Mouse (Mus musculus) embryonic stem cell, embryonic (primary cell): ENCODE results near the gene Itih4.

ENCODE experiments used
- CTCF ChIA-PET, 4 experiments: fragments of 300-600 bp in 2 of 4; fragments of 350-600 bp in 2 of 4; sonication (Branson Sonifier 250); formaldehyde crosslinking; loops; one replicate each; lab custom pipeline; 2022; ENCODE audit warnings: inconsistent platforms in 2 of 4; lab: Charles Lee
- POLR2A ChIA-PET, 4 experiments: fragments of 300-600 bp in 2 of 4; fragments of 350-600 bp in 2 of 4; sonication (Branson Sonifier 250); formaldehyde crosslinking; loops; one replicate each; lab custom pipeline; 2022; ENCODE audit warnings: antibody characterized with exemption in 4 of 4, inconsistent platforms in 1 of 4; lab: Charles Lee

Itih4 gene

DNA sequence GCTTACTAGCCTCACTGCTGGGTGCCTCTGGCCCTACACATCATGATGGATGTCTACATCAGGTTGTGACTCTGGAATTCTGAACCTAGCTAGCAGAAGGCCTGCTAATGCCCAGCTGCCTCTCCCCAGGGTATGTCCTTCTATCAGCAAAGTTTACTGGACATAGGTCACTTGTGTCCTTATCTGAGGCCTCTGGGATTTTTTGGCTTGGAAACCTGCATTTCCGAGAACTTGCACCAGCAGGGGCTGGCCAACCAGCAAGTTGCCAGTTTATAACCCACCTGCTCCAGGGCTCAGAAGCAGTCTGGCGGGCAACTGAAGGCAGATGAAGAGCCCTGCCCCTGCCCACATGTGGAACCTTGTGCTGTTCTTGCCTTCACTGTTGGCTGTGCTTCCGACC lies at the start of gene Itih4:
Gene Itih4, plus strand, starts transcription at position 273 of the 400 bp plus-strand sequence.
- CTCF ChIA-PET: interaction anchor here in 1 of 4 experiments (1.1 kb wide), 1 partner anchor 19 kb away, joined by 3 read pairs; no protein-coding TSS in a partner anchor
- POLR2A ChIA-PET: no interaction called here

- ChIA-PET CTCF (interaction anchor here in 2 of 4 experiments (0.7 to 1.4 kb wide), 4 partner anchors 8 to 51 kb away, joined by 3 to 6 read pairs (median 4); no protein-coding TSS in a partner anchor), POLR2A (interaction anchor here in 2 of 4 experiments (0.8 to 3.4 kb wide), 5 partner anchors 8 to 17 kb away, joined by 3 to 13 read pairs (median 6); partner anchors contain the start of gene Tmem110 (in 2 of the 2))
Observed at GRCm38 (mm10) chr14:30837416-30837996, 48.8 kb upstream of the Itih4 start.

- CTCF ChIA-PET: interaction anchor here in 2 of 4 experiments (0.7 to 2.1 kb wide), 6 partner anchors 8 to 48 kb away, joined by 3 to 12 read pairs (median 3); partner anchors contain the start of gene Tmem110 (in 1 of the 2)
- POLR2A ChIA-PET: interaction anchor here in 3 of 4 experiments (0.6 to 2.1 kb wide), 8 partner anchors 8 to 147 kb away, joined by 3 to 8 read pairs (median 4); no protein-coding TSS in a partner anchor
Observed at GRCm38 (mm10) chr14:30843701-30844100, 42.6 kb upstream of the Itih4 start.

GRCm38 (mm10) chr14:30850504-30850903 lies 35.8 kb upstream of the Itih4 start:
- CTCF ChIA-PET: interaction anchor here in 1 of 4 experiments (0.6 kb wide), 1 partner anchor 130 kb away, joined by 4 read pairs; no protein-coding TSS in a partner anchor
- POLR2A ChIA-PET: interaction anchor here in 1 of 4 experiments (1.5 kb wide), 1 partner anchor 21 kb away, joined by 3 read pairs; no protein-coding TSS in a partner anchor

- CTCF ChIA-PET: interaction anchor here in 3 of 4 experiments (1.0 to 1.5 kb wide), 4 partner anchors 8 to 15 kb away, joined by 3 to 7 read pairs (median 3); no protein-coding TSS in a partner anchor
- POLR2A ChIA-PET: interaction anchor here in 1 of 4 experiments (0.8 to 2.2 kb wide), 2 partner anchors 9 to 23 kb away, joined by 4 read pairs; no protein-coding TSS in a partner anchor
Observed at GRCm38 (mm10) chr14:30852325-30852724, 34.0 kb upstream of the Itih4 start.

DNA sequence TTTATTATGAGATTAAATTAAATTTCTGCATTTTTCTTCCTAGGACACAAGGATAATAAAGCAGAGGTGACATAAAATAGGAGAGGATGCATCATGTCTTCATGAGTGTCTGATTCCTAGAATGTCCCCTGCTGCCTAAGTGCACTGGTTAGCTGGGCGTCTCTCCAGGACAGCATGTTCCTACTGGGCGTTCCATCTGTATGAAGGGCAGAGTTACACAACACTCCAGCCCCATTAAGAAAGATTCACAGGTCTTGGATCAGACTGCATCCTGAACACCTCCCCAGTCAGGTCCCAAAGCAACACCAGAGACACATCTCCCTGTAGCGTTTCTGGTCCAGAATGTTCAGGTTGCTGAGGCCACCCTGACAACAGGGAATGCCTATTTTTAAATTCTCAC lies 31.0 kb upstream of the Itih4 start:
- CTCF ChIA-PET: interaction anchor here in 1 of 4 experiments (0.7 to 1.0 kb wide), 2 partner anchors 12 to 27 kb away, joined by 3 to 4 read pairs; no protein-coding TSS in a partner anchor

DNA sequence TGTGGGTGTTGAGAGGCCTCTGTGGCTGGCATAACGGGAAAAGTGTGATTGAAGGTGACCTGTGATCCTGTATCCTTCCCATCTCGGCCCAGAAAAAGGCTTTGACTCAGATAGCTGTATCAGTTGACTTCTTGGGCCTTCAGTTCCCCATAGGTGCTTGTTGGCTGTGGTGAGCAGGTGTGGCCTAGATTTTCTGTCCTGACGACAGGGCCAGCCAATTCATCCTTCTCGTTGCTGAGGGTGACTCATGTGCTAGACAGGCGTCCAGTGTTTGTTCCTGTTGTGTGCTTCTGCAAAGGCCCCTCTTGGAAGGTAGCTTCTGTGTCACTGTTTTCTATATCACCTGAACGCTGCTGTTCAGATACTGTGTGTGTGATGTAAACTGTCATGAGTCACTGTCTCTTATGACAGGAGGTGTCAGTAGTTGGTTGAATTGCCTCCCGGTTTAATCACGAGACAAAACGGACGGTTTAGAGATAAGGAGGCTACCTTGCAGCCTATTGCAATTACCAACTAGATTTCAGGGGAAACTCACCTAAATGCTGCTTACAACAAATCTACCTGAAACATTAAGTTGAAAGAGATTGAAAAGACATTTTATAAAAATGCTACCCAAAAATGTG lies 29.3 kb upstream of the Itih4 start:
- ChIA-PET CTCF (interaction anchor here in 3 of 4 experiments (0.6 to 2.8 kb wide), 4 partner anchors 10 to 930 kb away, joined by 4 to 31 read pairs (median 16); no protein-coding TSS in a partner anchor), POLR2A (interaction anchor here in 3 of 4 experiments (0.6 to 1.8 kb wide), 8 partner anchors 10 to 1644 kb away, joined by 3 to 22 read pairs (median 5); partner anchors contain the start of genes Tmem110 (in 2 of the 3) and Spcs1 (in 1 of the 3))

More for the DNA sequence above, 31.0 kb upstream of the Itih4 start:
- POLR2A ChIA-PET: interaction anchor here in 2 of 4 experiments (0.9 to 1.1 kb wide), 2 partner anchors 29 to 171 kb away, joined by 4 to 5 read pairs; no protein-coding TSS in a partner anchor

DNA sequence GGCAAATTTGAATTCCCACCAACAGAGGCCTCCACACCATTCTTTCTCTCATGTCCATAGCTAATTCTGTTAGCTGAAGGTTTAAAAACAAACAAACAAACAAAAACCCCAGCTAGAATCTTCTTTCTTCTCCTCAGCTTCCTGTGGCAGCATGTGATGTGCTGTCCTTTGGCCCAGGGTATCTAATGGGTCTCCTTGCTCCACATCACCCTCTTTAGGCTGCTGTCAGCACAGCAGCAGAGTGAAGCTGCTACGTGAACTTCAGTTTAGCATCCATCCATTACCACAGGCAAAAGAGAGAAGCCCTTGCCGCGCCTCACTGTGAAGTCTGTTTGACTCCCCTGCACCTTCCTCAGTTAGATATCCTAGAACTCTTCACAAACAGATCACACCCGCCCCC lies 28.3 kb upstream of the Itih4 start:
- ChIA-PET CTCF (interaction anchor here (0.6 to 2.8 kb wide), 16 partner anchors 9 to 513 kb away, joined by 3 to 31 read pairs (median 4); partner anchors contain the start of gene Tmem110 (in 1 of the 4)), POLR2A (interaction anchor here in 3 of 4 experiments (0.6 to 1.8 kb wide), 12 partner anchors 9 to 232 kb away, joined by 3 to 8 read pairs (median 4); partner anchors contain the start of genes Tmem110 (in 2 of the 3), Prkcd (in 1 of the 3) and Spcs1 (in 1 of the 3))

DNA sequence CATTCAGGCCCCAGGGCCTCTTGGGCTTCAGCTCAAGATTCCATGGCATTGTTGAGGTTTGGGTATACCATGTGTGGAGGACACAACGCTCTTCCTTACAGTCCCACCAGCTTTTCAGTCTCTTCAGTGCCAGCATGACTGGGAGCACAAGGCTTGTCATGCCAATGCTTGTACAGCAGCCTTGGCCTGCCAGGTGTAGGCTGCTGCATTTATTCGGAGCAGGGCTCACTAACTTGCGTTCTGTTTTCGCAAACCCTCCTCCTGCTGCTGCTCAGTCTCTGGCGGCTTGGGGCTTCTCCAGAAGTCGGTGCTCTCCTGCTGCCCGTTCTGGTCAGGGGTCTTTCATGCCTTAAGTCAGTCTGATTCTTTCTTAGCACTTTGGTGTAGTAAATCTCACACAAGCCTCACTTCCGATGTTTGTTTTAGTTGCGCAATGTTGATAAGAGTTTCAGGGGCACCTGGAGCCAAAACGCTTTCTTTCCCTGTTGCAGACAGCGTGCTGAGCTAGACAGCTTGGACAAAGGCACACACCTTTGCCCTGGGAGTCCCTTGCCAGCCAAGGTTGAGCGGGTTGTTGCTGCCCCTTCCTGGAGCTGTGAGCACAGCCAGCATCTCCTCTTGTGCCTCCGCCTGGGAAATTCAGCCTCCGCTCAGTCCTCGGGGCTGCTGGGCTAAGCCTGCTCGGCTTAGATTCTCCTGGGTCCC lies 24.7 kb upstream of the Itih4 start:
- ChIA-PET POLR2A (interaction anchor here in 1 of 4 experiments (0.6 to 1.2 kb wide), 6 partner anchors 10 to 207 kb away, joined by 3 to 4 read pairs (median 4); no protein-coding TSS in a partner anchor), CTCF (interaction anchor here in 3 of 4 experiments (1.0 to 1.9 kb wide), 4 partner anchors 14 to 20 kb away, joined by 3 to 7 read pairs (median 4); partner anchors contain the start of gene Mustn1 (in 1 of the 3))

DNA sequence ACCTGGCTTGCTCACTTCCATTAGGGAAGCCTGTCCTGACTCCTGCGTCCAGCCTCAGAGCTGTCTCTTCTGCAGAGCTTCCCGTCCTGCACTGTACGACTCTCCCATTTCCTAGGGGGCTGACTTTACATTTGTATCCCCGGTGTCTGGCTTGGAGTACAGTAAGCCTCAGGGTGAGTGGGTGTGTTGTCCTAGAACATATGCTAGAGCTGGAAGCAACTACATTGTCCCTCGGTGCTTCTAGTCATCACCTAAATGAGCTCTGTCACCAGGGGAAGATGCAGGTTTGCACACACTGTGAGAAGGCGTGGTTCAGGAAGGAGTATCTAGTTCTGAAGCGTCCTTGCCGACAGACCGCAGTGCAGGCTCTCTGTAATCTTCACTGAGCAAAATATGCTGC lies 23.9 kb upstream of the Itih4 start:
- ChIA-PET POLR2A (interaction anchor here in 3 of 4 experiments (0.6 to 1.2 kb wide), 9 partner anchors 9 to 208 kb away, joined by 3 to 6 read pairs (median 4); partner anchors contain the start of gene Tmem110 (in 1 of the 3)), CTCF (interaction anchor here in 3 of 4 experiments (1.0 to 1.9 kb wide), 4 partner anchors 14 to 19 kb away, joined by 3 to 7 read pairs (median 4); partner anchors contain the start of gene Mustn1 (in 1 of the 3))

GRCm38 (mm10) chr14:30865311-30865710 lies 21.0 kb upstream of the Itih4 start:
- ChIA-PET CTCF (interaction anchor here in 3 of 4 experiments (0.6 to 3.6 kb wide), 14 partner anchors 8 to 281 kb away, joined by 3 to 58 read pairs (median 4); partner anchors contain the start of genes Itih1 (in 1 of the 3), Mustn1 (in 1 of the 3) and Tmem110 (in 1 of the 3)), POLR2A (interaction anchor here in 1 of 4 experiments (1.0 kb wide), 1 partner anchor 14 kb away, joined by 3 read pairs; no protein-coding TSS in a partner anchor)

GRCm38 (mm10) chr14:30867042-30867441 lies 19.2 kb upstream of the Itih4 start:
- ChIA-PET POLR2A (interaction anchor here in 3 of 4 experiments (0.6 to 1.7 kb wide), 16 partner anchors 9 to 291 kb away, joined by 3 to 7 read pairs (median 4); partner anchors contain the start of genes Rft1 (in 2 of the 3), Mustn1 (in 1 of the 3), Nek4 (in 1 of the 3) and Tmem110 (in 1 of the 3)), CTCF (interaction anchor here (0.5 to 3.6 kb wide), 64 partner anchors 8 to 606 kb away, joined by 3 to 58 read pairs (median 4); partner anchors contain the start of genes Mustn1 (in 3 of the 4), Nek4 (in 2 of the 4), Tmem110 (in 2 of the 4) and Itih1 (in 1 of the 4))

- POLR2A ChIA-PET: interaction anchor here in 1 of 4 experiments (1.1 kb wide), 1 partner anchor 10 kb away, joined by 4 read pairs; the partner anchor contains the start of gene Mustn1
- CTCF ChIA-PET: interaction anchor here in 2 of 4 experiments (0.8 to 1.1 kb wide), 4 partner anchors 12 to 75 kb away, joined by 3 to 4 read pairs (median 3); no protein-coding TSS in a partner anchor
Observed at GRCm38 (mm10) chr14:30868826-30869225, 17.4 kb upstream of the Itih4 start.

DNA sequence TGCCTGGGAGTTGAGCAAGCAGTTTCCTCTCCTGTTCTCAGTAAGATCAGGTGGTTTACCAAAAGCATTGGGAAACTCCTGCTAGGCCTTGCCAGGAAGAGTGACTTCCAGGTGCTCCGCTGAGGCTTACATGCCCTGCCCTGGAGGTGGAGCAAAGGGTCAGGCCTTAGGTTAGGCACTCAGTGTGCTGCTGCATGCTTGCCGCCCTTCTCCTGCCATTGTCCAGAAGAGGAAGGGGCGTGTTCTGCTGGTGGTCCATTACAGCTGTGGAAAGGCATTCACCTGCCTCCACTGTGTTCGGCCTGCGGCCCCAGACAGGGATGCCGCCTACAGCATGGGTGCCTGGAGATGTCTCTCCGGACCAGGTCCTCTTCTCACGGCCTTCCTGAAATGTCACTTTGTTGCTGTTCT lies 16.9 kb upstream of the Itih4 start:
- ChIA-PET POLR2A (interaction anchor here in 2 of 4 experiments (1.1 to 2.0 kb wide), 3 partner anchors 10 to 82 kb away, joined by 4 to 5 read pairs (median 5); partner anchors contain the start of genes Mustn1 (in 1 of the 2) and Nek4 (in 1 of the 2)), CTCF (interaction anchor here in 2 of 4 experiments (0.8 to 1.1 kb wide), 5 partner anchors 11 to 74 kb away, joined by 3 to 4 read pairs (median 3); no protein-coding TSS in a partner anchor)

DNA sequence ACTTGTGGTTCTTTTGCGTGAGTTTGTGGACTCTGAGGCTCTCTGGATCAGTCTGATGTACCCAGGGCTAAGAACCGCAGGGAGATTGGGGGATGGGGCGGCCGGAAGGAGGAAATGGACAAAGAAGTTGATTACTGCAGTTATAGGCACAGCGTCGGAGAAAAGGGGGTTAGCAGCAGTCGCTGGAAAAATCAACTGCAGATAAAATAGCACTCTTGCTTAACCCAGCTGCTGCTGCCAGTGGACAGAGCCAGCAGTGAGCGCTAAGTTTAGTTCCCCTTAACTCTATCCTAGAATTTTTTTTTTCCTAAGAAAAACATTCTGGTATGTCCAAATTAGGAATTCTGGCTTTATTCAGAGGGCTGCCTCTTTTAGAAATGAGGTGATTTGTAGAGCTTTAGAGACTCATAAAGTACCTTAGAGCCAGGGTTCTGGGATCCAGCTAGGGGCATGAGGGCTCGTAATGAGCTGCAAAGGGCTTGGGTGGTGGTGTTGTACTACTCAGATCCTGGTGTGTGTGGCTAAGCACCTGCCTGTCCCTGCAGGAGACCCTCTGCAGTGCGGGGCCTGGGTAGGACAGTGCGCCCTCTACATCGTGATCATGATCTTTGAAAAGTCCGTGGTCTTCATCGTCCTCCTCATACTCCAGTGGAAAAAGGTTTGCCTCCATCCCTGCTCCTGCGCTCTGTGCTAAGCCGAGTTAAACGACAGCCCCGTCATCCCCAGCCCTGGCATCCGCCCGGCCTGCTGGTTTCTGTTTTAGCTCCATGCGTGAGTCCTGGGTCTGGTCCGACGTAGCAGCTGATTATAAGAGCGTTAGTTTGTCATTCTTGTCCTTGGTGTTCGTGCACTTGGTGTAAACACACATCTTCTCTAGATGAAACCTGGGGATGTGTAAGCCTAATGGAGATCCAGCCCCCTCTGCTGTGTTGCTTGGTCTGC lies 15.8 kb upstream of the Itih4 start:
- POLR2A ChIA-PET: interaction anchor here in 2 of 4 experiments (1.3 to 2.0 kb wide), 3 partner anchors 9 to 81 kb away, joined by 4 to 5 read pairs (median 5); partner anchors contain the start of genes Mustn1 (in 1 of the 2) and Nek4 (in 1 of the 2)
- CTCF ChIA-PET: interaction anchor here in 3 of 4 experiments (0.6 to 1.3 kb wide), 6 partner anchors 11 to 602 kb away, joined by 3 to 4 read pairs (median 4); no protein-coding TSS in a partner anchor
